Mouse (Mus musculus) heart, postnatal 25 days (tissue): ENCODE results near the gene Vsx2. TPM values are rescaled to one million over a fixed set of nuclear protein-coding genes. Genes with fewer than 3 reads are reported as not detected.
"Not testable (repeated sequence)": the region's sequence is repeated elsewhere in the genome, so short reads cannot be mapped to it uniquely, and the experiment has no call there.

ENCODE experiments used
- DNase-seq: peaks from one replicate; pipeline ENCODE4 v3.0.0; 2022; ENCODE audit warnings: low spot score
- intact Hi-C: fragments of 180-260 bp; cut with DNase I; formaldehyde crosslinking; loops from one replicate; pipeline ENCODE4 v1.15.1; 2025
- total RNA-seq, 2 experiments: library from RNA; stranded (reverse); gene quantifications; 2 replicates each; pipeline ENCODE4 v1.2.3; 2021

The Vsx2 gene
- not detected for total RNA-seq

DNA sequence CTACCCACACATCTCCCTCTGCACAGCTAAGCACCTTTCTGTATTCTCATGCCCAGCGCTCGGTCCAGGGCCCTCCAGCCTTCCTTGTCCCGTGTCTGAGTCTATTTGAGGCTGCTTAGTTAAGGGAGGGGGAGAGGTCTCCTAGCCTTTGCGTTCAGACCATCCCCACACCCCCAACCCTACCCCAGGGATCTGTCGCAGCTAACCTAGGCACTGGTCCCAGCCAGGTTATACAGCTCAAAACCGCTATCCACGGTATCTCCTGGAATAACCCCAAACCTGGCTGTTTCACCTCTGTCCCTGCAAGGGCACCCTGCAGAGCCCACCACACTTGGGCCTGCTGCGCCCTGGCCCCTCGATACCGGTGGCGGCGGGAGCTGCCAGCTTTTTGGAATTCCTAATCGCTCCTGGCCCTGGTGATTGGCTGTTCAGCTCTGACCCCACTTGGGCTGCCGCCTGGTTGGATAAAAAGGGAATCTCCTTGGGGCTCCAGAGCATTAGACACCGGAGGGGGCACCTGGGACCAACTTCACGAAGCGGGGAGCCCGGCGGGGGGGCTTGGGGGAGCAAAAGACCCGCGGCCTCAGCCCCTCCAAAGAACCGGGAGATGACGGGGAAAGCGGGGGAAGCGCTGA is at the start of gene Vsx2:
Gene Vsx2, plus strand, starts transcription at position 427 of the 635 bp plus-strand sequence.
- DNase-seq = no peak
- intact Hi-C loops = no loop called here

- DNase-seq = no peak
- intact Hi-C loops = no loop called here
Observed at GRCm38 (mm10) chr12:84523728-84524127, 45.8 kb upstream of the Vsx2 start.

GRCm38 (mm10) chr12:84524147-84525050 is 45.2 kb upstream of the Vsx2 start:
- intact Hi-C loops = no loop called here
- DNase-seq = no peak

DNA sequence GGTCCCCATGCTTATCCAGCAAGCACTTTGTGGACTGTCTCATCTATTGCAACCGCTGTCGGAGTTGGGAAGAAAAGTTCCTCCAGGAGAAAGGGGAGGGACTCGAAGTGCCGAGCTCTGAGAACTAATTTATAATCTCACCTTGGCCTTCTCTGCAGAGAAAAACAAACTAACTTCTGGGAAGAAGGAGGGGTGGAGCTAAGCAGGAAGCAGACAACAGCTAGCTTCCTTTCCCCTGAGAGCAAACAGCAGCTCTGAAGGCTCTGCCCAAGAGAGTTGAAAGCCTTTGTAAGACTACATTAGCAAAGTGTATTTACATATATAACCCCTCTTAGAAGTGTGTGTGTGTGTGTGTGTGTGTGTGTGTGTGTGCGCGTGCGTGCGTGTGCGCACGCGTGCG is 44.1 kb upstream of the Vsx2 start:
- intact Hi-C loops = no loop called here
- no peak for DNase-seq

GRCm38 (mm10) chr12:84530426-84530825 is 39.1 kb upstream of the Vsx2 start:
- DNase-seq = no peak
- intact Hi-C loops = no loop called here

DNA sequence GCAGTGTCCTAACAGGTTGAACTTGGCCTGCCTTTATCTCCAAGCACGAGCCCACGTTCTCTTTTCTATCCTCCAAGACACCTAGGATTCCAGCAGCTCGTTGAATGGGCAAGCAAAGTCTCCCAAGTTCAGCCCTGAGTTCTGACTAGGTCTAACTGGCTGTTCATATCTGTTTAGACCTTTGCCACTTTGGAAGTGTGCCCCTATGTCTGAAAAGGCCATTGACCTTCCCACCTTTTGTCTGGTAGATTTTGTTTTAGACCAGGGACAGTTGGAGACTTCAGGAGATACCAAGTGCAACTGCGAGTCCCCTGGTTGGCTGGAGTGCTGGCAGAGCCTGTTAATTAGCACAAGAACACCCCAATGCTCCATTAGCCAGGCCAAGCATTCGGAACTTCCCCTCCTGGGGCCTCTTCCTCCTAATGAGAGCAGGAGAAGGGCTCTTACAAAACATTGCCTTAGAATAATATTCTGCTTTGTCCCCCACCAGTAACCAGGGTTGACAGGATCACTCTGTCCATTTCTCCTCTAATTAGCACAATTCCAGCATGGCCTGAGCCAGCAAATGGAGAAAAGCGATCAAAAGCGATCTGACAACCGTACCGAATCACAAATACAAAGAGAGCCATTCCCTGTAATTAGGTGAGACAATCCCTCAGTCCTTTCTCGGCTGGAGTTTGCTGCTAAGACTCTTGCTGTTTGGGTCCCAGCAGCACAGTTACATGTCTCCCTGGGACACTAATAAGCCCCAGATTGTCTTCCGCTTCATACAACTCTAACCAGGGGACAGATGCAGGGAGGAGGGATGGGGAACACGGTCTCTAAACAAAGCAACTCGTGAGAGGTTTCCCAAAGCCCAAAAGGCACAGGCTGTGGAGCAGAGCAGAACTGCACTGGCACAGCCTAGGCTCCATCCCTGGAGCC is 37.4 kb upstream of the Vsx2 start:
- no peak for DNase-seq
- intact Hi-C loops = no loop called here

- no peak for DNase-seq
- intact Hi-C loops = no loop called here
Observed at GRCm38 (mm10) chr12:84532830-84533199, 36.7 kb upstream of the Vsx2 start.

DNA sequence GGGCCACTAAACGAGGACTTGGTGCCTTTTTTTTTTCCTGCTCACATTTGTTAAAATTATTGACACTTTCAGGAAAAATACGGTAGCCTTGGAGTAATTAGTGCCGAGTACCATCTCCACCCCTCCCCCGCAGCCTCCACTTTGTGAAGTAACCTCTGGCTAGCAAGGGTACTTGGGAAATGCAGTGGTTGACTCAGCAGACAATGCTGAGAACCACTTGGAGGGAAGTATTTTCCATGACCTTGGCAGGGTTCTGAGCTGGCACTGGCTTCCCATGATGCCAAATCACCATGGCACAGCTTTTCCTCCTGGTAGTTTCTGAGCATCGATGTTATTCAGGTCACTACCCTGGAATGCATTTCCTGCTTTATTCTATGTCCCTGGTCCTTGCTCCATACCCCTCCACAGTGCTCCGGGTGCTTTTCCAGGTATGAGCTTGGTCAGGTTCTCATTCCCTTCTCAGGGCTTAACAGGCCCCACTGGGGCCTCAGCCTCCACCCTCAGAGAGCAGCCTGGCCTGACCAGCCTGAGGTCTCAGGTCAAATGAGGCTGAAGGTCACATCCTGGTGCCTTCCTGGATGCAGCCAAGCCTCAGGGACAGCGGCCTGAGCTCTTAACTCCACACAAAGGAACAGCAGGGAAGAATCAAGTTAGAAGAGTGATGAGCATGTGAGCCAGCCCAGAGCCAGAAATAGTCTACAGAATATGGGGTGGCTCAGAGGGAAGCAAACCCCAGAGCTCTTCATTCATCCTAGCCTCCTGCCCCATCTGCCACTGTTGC is 35.7 kb upstream of the Vsx2 start:
- no peak for DNase-seq
- intact Hi-C loops = no loop called here

DNA sequence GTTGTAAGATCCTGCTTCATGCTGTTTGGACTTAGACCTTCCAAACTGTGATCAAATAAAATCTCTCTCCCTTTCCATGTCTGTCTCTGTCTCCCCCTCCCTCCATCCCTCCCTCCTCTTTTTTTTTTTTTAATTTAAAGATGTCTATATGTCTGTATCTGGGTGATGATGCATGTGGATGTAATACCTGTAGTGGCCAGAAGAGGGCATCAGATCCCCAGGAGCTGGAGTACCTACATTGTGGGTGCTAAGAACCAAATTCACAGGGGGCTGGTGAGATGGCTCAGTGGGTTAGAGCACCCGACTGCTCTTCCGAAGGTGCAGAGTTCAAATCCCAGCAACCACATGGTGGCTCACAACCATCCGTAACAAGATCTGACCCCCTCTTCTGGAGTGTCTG is 30.0 kb upstream of the Vsx2 start:
- intact Hi-C loops, DNase-seq: not testable (repeated sequence)

DNA sequence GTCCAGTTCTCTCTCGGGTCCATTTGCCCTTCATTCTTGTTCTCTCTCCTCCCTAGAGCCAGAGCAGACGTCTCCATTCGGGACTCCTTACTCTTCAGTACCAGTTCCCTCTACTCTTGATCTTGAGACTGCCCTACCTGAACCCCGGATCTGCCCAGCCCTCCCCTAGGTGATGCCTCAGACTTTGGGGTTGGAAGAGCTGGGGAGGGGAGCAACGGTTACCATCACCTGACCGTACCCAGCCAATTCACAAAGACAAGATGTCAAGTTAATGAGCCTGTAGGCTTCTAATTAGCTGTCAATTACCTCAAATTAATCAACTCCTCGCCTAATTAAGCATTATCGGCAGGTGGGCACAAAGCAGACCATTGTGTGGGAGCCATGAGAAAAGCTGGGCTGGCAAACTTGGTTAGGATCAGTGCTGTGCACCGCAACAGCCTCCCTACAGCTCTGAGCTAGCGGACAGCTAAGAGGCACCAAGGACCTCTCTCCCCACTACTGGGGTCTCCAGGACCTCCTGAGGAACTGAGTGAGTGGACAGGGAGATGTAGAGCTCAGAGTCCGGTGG is 28.1 kb upstream of the Vsx2 start:
- intact Hi-C loops = no loop called here
- DNase-seq = no peak

GRCm38 (mm10) chr12:84546028-84546427 is 23.5 kb upstream of the Vsx2 start:
- DNase-seq = no peak
- intact Hi-C loops = loop anchor here (5.0 kb wide), 1 partner anchor 79 kb away; no protein-coding TSS in a partner anchor

DNA sequence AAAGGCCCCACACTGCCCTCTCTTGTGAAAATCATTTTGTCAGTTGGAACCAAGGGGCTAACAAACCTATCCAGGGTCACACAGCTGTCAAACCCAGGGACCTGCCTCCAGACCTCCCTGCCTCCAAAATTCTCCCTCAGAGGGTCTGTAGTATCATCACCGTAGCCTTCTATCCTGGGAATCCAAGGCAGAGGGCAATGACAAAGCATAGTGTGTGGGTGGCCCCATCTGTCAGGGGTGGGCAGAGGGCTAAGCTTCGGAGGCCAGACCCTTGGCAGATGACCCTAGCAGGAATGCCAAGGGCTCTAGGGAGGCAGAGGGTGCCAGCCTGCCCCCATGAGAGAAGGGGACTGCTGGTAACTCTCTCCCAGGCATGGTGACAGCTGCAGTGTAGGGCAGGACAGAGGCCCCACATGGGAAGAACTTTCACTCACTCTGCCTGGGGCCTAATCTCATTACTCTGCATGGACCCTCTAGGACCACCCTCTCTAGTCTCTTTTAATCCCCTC is 22.9 kb upstream of the Vsx2 start:
- DNase-seq = no peak
- intact Hi-C loops = loop anchor here (5.0 kb wide), 1 partner anchor 79 kb away; no protein-coding TSS in a partner anchor

DNA sequence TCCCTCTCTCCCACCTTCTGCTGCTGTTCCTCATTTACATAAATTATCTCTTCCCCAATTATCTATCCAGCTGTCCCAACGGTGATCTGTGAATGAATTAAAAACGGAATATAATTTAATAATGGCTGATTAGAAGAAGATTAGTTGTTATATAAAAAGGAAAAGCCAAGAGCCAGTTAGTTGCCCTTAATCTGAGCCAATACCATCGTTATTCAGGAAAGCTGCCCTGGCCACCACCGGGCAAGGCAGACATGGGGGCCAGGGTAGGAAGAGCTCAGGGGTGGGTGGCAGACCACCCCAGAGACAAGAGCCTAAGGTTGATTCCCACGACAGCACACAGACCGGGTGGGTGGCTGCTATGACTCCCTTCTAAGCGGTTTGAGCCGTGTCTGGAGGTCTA is 21.3 kb upstream of the Vsx2 start:
- intact Hi-C loops = loop anchor here (5.0 kb wide), 1 partner anchor 81 kb away; no protein-coding TSS in a partner anchor
- DNase-seq = no peak

GRCm38 (mm10) chr12:84555218-84555617 is 14.3 kb upstream of the Vsx2 start:
- intact Hi-C loops = no loop called here
- no peak for DNase-seq

DNA sequence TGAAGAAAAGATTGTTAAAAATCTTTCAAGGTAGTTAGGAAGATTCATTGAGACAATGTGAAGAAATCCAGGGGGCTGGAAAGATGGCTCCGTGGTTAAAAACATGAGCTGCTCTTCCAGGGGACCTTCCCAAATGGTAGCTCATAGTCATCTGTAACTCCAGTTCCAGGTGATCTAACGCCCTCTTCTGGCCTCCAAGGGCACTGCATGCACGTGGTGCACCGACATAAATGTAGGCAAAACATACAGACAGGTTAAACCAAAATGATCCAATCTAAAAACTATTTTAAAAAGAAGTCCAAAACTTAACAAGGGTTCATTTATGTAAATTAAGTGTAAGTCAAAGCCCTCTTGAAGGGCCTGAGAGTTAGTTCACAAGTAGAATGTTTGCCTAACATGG is 7.0 kb upstream of the Vsx2 start:
- intact Hi-C loops = no loop called here
- no peak for DNase-seq

- intact Hi-C loops = no loop called here
- DNase-seq = no peak
Observed at GRCm38 (mm10) chr12:84567576-84567975, 2.0 kb upstream of the Vsx2 start.

DNA sequence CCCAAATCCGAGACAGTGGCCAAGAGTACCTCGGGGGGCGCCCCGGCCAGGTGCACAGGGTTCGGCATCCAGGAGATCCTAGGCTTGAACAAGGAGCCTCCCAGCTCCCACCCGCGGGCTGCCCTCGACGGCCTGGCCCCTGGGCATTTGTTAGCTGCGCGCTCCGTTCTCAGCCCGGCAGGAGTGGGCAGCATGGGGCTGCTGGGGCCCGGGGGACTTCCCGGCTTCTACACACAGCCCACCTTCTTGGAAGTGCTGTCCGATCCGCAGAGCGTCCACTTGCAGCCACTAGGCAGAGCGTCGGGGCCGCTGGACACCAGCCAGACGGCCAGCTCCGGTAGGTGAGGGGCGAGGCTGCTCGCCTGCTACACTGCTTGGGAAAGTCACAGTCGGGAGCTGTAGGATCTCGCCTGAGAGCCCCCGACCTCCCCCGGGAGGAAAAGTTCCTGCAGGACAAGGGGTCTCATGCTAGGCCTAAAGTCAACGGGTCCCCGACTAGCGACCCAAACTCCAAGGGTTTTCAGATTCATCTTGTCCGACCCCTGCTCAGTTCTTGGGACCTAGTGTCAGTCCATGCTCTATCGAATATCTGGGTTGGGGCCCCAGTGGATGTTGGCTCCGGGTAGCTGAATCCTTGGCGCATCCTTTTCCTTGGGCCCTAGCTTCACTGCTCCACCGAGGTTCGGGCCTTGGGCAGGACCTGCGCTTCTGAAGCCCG is 573 bp downstream of the Vsx2 start:
- DNase-seq = no peak
- intact Hi-C loops = no loop called here

- DNase-seq = no peak
- intact Hi-C loops = no loop called here
Observed at GRCm38 (mm10) chr12:84570694-84571415, 1.3 kb downstream of the Vsx2 start.
